Mouse (Mus musculus): ENCODE results near the gene Slc39a11. TPM values are rescaled to one million over a fixed set of nuclear protein-coding genes. Genes with fewer than 3 reads are reported as not detected.

Gene Slc39a11
- total RNA-seq, 2 experiments from 2014 or later: 2.9 to 3.7 TPM

DNA sequence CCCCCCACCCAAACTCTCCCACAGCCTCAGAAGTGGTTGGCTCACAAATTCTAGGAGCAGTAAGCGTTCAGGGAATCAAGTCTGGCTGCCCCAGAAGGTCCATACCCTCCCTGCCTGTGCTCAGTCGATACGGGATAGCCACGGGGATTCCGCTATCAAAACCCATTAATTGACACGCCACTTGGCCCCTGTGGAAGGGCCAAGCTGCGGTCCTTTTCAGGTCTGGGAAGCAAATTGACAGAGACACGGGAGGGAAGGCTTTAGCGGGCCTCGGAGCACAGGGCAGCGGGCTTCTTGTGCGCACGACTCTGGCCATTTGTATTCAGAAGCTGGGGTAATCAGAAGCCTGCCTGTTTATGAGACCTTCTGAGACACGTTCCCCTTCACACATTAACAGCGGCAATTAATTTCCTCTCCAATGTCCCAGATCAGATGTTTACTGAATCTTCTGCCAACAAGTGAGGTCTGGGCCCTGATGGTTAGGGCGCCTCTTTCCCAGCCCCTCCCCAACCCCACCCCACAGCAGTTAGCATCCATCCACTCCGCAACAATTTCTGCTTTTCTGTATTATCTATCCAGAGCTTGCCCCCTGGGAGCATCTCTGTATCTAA is 128.9 kb downstream of the Slc39a11 start:
- DNase-seq: no peak
- intact Hi-C loops (cut with DNase I): no loop called here

DNA sequence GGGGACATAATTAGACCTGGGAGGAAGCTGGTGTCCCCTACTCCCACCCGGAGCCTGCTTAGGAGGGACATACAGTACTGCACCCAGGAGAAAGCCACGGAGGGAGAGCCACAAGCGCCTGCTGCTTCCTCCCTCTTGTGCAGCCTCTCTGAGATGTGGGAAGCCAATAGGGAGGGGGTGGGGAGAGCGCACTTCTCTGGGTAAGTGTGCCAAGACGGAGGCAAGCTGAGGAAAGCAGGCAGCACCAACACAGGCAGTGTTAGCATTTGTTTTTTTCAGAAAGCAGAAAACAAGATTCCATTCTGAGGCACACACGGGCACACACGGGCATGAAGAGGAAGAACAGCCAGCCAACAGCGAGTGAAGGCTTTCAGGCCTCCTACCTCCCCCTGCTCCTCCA is 129.5 kb downstream of the Slc39a11 start:
- DNase-seq: no peak
- intact Hi-C loops (cut with DNase I): no loop called here

DNA sequence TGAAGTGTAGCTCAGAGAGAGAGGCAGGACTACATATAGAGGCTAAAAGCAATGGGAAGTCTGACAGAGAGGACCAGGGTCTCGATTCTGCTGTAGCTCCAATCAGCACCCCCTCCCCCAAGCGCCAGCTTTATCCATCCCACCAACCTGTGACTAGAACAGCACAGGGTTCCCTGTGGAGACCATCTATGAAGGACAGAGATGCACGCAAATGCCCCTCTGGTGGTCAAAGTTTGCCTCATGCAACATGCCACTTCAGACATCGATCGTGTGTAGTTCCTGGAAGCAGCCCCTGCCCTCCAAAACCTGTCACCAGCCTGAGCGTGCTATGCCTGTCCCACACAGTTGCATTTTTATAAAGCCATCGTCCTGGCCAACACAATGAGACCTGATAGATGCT is 129.9 kb downstream of the Slc39a11 start:
- no peak for DNase-seq
- intact Hi-C loops (cut with DNase I): no loop called here

DNA sequence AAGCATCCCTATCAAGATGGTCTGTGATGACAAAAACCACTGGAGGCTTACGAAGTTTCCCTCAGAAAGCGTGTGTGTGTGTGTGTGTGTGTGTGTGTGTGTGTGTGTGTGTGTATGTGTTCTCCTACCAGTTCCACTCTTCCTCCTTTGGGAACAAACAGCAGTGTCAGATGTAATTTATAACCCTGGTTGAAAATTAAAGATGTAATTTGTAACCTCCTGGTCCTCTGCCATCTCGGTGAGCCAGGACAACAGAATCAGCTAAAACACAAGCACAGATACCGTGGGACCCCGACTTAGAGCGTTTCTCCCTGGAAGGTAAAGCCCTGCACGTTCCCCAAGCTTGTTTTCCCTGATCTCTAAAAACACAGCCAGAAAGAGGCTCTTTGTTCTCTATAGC is 131.7 kb downstream of the Slc39a11 start:
- intact Hi-C loops (cut with DNase I): no loop called here
- no peak for DNase-seq

DNA sequence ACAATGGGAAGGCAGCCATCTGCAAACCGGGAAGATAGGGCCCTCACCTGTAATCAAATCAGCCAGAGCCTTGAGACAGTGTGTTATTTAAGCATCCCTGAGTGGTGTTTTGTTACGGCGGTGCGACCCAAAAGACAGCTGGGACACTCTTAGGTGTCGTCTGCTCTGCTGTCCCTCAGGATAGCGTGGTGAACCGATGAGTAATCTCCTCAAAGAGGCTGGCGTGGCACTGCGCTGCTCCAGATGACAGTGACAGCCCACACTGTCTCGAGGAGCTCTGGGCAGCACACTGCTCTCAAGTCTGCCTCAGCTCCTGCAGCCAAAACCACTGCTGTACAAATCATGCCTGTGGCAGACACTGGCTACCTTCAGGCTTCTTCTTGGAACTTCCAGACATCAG is 133.7 kb downstream of the Slc39a11 start:
- intact Hi-C loops (cut with DNase I): no loop called here
- no peak for DNase-seq

DNA sequence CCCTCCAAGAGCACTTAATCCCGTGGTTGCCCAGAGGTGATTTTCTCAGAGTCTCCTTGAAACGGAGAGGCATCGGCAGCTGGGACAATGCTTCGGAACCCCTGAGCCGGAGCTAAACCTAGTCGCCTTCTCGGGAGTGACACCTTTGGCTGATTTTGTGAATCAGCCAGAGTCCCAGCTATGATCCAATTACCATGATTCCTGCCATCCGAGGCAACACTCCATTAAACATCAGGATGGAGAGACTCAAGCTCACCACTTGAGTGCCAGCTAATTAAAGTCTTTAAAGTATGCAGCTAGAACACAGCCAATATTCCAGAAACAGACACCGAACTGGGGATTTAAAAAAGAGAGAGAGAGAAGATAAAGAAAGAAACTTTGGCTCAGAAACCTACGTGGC is 136.9 kb downstream of the Slc39a11 start:
- intact Hi-C loops (cut with DNase I): no loop called here
- DNase-seq: no peak

DNA sequence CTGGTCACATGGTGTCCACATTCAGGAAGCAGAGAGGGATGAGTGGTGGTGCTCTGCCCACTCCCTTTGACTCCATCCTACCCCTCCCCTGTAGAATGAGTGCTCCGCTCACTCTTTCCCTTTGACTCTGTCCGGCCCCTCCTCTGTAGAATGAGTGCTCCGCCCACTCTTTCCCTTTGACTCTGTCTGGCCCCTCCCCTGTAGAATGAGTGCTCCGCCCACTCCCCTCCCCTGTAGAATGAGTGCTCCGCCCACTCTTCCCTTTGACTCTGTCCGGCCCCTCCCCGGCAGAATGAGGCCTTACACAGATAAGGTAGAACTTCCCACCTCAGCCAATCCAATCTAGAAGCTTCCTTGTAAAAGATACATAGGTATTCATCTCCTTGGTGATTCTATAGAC is 137.7 kb downstream of the Slc39a11 start:
- intact Hi-C loops (cut with DNase I): no loop called here
- no peak for DNase-seq

DNA sequence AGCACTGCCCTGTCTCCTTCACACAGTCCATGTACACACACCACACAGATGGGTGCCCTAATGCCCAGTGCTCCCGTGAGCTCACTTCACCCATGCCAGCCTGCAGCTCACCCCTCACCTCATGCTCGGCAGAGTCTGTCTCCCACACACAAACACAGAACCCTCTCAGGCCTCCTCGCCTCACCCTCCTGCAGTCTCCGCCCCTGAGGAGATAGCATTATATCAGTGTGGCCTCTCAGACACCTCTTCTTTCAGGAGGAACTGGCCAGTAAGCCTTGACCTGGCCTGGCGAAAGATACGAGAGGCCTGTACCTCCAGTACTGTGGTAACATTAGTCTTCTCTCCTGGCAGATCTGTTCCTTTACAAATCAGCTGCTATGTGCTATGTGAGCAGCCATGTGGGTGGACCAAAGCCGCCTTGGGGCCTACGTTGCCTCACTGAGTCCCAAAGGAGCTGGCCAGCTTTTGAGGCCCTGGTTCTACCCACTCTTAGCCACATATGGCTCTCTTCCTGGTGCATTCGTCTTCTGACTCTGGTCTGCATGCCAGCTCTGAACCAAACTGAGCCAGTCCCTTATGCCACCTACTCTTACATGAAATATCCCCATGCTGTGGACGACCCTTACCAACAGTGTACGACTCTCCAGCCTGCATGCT is 138.8 kb downstream of the Slc39a11 start:
- intact Hi-C loops (cut with DNase I): no loop called here
- DNase-seq: no peak

DNA sequence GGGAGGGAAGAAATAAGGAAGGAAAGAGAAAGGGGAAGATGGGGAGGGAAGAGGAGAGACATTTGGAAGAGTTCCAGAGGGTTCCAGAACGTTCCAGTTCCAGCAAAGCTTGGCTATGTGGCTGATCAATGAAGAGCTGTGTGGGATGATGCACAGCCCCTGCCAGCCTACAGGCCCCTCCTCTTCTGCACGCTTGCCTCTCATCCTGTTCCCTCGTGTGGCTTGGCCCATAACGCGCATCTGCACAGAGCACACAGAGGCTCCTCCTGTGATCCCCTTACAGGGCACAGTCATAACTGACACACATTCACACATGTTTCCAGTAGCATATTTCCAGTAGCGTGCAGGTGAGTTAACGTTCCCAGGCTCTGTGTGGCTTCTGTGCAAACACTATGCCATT is 139.6 kb downstream of the Slc39a11 start:
- intact Hi-C loops (cut with DNase I): no loop called here
- no peak for DNase-seq

DNA sequence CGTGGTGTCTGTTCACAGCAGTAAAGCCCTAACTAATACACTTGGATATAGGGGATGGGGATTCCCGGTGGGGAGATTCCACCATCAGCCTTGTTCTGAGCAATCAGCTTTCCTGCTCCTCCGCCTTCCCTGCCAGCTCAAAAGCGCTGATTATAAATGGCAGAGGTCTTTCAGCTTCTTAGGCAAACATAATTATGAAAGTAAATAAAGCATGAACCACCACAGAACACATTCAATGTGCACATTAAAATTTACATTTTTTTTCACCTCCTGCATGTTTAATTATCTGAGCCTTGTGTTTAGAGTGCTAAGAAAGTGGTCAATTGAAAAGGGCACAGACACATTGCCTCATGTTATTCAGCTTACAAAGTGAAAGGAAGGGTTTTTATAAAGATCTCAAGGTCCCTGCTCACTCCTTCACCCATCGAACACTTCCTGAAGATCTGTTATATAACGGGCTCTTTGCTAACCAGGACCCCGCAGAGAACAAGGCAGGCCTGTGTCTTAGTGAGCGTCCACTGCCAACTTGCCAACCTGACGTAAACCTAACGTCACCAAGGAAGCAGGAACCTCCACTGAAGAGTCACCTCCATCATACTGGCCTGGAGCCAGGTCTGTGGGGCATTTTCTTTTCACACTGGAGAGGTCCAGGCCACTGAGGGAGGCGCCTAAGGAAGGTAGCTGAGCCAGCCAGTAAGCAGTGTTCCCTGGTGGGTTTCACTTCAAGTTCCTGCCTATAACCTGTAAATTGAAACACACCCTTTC is 142.0 kb downstream of the Slc39a11 start:
- intact Hi-C loops (cut with DNase I): no loop called here
- DNase-seq: no peak

DNA sequence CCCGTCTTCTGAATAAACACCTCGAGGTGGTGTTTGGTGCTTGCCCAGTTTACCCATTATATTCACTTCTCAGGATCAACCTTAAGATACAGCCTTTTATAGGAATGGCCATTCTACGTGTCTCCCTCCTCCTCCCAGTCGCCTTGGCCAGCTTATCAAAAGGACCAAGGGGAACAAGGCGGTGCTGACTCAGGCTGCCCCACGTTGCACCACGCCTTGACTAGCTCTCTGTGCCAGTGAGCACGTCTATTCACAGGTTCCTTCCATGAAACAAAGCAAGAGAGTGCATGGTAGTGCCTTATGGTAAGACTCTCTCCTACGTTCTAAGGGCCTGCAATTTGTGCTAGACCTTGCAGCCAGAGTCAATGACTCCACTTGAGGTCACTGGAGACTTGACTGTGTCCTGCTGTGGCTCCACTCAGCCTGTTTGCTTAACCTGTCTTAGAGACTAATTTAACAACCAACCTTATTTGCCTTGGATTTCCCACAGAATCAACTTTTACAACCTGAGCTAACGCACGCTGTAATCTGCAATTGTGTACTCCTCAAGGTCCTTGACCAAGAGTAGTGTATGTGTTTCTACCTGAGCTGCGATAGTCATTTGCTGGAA is 144.2 kb downstream of the Slc39a11 start:
- DNase-seq: no peak
- intact Hi-C loops (cut with DNase I): no loop called here

DNA sequence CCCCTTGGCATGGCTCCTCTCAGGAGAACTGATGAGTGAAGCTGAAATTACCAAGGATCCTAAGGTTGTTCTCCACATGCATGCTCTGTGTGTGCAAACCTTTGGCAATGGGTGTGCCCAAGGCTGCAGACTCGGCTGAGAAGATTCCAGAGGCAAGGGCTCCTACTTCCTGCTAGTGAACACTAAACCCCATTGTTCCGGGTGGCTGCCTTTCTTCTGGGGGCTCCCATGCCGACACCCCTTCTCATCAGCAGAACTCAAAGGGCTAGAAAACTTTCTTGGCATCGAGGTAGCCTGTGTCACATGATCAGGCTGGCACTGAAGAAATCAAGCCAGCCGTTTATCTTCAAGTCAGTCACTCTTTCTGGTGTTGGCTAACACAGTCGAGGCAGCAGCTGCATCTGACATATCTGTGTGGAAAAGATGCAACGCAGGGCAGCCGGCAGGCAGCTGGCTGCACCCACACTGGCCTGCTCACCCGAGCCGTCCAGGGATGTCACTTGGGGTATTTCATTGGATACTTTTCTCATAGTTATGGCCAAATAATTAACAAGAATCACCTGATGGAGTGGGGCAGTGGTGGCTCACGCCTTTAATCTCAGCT is 145.3 kb downstream of the Slc39a11 start:
- DNase-seq: no peak
- intact Hi-C loops (cut with DNase I): no loop called here

DNA sequence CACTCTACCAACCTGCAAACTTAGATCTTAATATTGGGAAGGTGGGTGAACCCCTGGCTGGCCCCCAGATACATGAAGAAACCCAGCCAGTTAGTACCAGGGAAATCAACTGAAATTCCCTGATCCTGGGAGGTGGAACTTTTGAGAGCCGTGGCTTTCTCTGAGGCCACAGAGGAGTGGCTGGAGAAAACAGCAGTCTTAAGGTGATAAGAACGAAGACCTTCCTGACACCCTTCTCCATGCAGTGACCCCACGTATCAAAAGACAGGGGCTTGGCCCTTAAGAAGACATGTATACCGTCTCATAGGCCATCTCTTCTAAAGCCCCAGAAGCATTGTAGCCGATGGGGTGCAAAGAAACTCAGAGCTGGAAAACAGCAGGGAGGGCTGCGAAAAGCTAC is 146.9 kb downstream of the Slc39a11 start:
- intact Hi-C loops (cut with DNase I): no loop called here
- DNase-seq: no peak

DNA sequence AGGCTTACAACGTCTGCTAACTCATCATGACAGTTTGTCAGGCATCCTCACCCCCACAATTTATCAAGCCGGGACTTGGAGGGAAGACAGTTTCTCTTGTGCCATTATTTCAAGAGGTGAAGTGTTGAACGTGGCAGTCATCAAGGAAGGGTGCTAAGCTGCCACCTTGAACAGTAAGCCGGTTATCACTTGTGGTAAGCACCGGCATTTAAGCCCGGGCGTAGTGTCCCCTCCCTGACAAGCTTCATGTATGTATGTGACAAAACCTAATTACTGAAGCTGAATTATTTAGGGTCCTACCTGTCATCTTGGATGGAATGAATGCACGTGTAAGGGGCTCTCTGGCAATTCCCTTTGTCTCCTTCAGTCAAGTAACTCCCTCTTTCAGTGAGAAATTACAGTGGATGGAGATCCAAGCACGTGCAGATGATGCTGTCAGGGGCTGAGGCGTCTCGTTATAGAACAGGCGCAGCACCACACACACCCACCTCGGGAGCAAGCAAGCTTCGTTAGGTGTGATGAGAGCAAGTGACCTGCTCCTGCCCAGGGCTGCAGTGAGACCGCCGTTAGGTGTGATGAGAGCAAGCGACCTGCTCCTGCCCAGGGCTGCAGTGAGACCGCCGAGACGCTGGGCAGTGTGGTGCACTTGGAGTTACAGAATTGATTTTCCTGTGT is 149.1 kb downstream of the Slc39a11 start:
- DNase-seq: no peak
- intact Hi-C loops (cut with DNase I): no loop called here

DNA sequence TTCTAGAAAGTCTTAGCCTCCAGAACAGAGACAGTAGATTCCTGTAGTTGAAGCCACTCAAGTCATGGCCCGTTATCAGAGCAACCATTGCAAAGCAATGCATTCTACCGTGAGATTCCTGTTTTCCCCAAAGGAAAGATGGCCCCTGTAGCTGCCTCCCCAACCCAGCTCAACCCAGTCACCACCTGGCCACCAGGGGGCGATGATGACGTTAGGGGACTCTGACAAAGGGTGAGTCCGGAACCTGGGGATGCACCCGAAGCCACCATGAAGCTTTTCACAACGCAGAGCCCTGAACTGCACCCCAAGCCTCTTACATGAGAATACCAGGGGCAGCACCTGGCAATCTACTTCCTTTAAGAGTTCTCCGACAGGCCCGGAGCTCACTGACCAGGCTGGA is 151.0 kb downstream of the Slc39a11 start:
- DNase-seq: peak; percentile 12 to 38
- intact Hi-C loops (cut with DNase I): no loop called here

DNA sequence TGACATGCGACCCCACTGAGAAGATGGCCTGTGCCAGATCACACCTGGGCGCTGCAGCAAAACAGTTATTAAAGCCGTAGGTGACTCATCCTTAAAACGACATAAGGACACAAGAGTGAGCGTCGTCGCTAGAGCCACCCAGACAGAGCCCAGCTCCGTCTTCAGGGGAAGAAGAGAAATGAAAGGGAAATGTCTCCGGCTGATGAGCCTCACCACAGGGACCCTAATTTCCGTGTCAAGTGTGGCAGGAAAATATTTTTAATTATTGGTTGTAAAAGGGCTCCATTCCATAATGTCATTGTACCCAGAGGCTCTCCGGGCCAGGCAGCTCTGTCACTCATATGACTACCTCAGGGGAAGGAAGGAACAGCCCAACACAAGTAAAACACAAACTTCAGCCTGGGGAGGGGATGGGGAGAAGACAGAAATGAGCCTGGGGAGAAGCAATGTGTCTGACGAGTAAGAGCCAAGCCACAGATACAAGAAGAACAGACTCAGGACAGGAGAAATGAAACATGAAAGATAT is 155.8 kb downstream of the Slc39a11 start:
- intact Hi-C loops (cut with DNase I): no loop called here
- DNase-seq: no peak

DNA sequence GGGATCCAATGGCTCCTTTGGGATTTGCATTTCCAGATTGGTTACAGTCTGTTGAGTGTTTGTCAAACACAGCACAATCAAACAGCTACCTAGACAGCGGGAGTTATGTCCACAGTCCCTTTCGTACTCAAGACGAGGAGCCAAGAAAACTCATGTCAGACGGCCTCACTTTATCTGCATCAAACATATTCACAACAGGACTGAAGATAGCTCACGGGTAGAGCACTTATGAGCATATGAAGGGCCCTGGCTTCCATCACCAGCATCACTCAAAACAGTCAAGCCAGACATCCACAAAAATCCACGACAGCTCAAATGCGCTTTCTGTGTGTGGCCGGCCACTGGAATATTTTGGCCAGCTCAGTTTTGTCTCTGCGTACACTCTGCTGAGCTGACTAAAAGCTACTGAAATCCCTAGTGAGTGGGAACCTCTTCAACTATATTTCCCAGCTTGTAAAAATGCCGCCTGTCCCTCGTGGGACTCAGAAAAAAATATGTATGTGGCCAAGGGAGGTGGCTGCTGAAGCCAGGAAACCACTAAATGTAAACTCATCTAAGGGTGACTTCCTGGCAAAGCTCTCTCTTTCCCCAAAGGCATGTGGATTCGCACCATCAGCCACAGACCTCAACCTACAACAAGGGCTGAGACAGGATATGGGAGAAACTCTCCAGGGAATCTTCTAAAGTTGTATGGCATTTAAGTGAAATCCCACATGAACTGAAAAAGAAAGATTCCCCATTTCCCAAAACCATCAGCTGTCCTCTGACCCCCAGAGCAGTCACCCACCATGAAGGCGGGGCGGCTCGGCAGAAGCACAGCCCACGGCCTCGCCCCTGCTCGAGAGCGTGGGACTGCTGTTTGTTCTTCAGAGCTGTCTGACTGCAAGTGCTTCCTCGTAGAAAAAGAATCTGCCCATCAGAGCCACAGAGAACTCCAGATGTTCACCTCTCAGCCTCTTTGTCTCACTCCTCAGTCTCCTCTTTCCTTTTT is 159.1 kb downstream of the Slc39a11 start:
- no peak for DNase-seq
- intact Hi-C loops (cut with DNase I): no loop called here

DNA sequence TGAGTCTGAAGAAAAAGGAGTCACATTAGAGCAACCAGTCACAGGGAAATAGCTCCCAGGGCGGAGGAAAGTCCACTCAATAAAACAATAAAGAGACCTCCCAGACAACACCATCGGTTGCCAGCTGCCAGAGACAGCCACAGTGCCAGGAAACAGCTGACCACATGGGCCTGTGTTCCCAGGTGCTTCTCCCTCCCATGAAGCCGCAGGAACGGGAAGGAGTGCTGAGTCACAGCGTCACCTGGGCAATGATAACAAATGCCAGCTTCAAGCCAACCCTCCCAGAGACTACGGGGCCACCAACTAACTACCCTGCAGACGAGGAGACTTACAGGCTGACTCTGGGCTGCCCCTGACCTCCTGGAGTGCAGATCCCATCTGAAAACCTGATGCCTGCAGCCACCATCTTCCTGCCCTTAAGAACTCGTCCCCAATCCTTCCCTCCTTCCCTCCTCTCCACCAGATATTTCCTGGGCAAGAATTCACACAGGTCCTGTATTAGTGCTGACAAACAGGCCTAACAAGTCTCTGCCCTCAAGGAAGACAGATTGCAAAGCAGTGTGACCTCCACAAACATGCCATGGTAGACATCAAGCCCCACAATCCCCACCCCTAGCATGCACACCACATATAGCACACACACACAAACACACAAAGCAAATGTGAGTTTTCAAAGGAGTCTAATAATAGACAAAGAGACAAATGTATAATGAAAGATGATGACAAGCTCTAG is 162.1 kb downstream of the Slc39a11 start:
- intact Hi-C loops (cut with DNase I): no loop called here
- DNase-seq: peak in 1 of 2 experiments; percentile 9

Data from heart, postnatal 14 days (tissue).